Mouse (Mus musculus) liver, embryonic 14.5 days (tissue): ENCODE data around the gene Acot7. TPM values are rescaled to one million over a fixed set of nuclear protein-coding genes. Genes with fewer than 3 reads are reported as not detected.

ENCODE experiments used
- ATAC-seq: fragments of 200-750 bp; cut with Nextera tagmentation; 2 replicates; pipeline ENCODE4 v1.8.0; 2017; ENCODE audit warnings: moderate number of reproducible peaks, mild to moderate bottlenecking, moderate library complexity; ENCODE audit not compliant: insufficient read depth
- DNase-seq, 3 experiments: peaks; one replicate each; pipeline ENCODE4 v3.0.0-alpha.2; 2012 to 2013; ENCODE audit warnings: low read depth in 3 of 3, low spot score in 3 of 3
- H3K27ac ChIP-seq: fragments of 300-500 bp; sonication (generic); 2 replicates; pipeline ENCODE4 v1.5.1; 2014; ENCODE audit warnings: moderate library complexity, mild to moderate bottlenecking, control low read depth, inconsistent platforms
- H3K27me3 ChIP-seq: fragments of 300-500 bp; sonication (generic); 2 replicates; pipeline ENCODE4 v1.6.1; 2014; ENCODE audit warnings: mild to moderate bottlenecking, low read length, moderate library complexity; ENCODE audit not compliant: control insufficient read depth, insufficient read depth
- H3K36me3 ChIP-seq: fragments of 300-500 bp; sonication (generic); replicated peaks from 2 replicates; pipeline ENCODE4 v1.6.1; 2014; ENCODE audit warnings: low read depth; ENCODE audit not compliant: control insufficient read depth, insufficient read depth
- H3K4me1 ChIP-seq, 2 experiments: fragments of 200-500 bp in 1 of 2; fragments of 300-500 bp in 1 of 2; sonication (generic) in 1 of 2; replicated peaks; 2 replicates each; pipeline ENCODE4 v1.6.1; 2012 to 2014; ENCODE audit warnings: antibody characterized with exemption in 1 of 2, inconsistent platforms in 1 of 2, low read length in 1 of 2; ENCODE audit not compliant: control insufficient read depth in 2 of 2, insufficient read depth in 2 of 2
- H3K4me2 ChIP-seq: fragments of 300-500 bp; sonication (generic); 2 replicates; pipeline ENCODE4 v1.6.1; 2014; ENCODE audit warnings: low read depth, mild to moderate bottlenecking, control low read depth, moderate library complexity
- H3K4me3 ChIP-seq, 2 experiments: fragments of 200-500 bp in 1 of 2; fragments of 300-500 bp in 1 of 2; sonication (generic) in 1 of 2; 2 replicates each; pipeline ENCODE4 v1.5.1; 2012 to 2014; ENCODE audit warnings: low read depth in 2 of 2, low read length in 2 of 2, mild to moderate bottlenecking in 2 of 2, control low read depth in 1 of 2, inconsistent platforms in 1 of 2, moderate library complexity in 1 of 2; ENCODE audit not compliant: insufficient read depth in 1 of 2
- H3K9ac ChIP-seq: fragments of 300-500 bp; sonication (generic); replicated peaks from 2 replicates; pipeline ENCODE4 v1.6.1; 2014; ENCODE audit warnings: mild to moderate bottlenecking, control low read depth, moderate library complexity
- H3K9me3 ChIP-seq: fragments of 300-500 bp; sonication (generic); 2 replicates; pipeline ENCODE4 v1.6.1; 2016; ENCODE audit warnings: low read length, mixed read lengths; ENCODE audit not compliant: control insufficient read depth
- CTCF ChIP-seq: IDR thresholded peaks from 2 replicates; pipeline ENCODE4 v1.5.1; 2016; ENCODE audit warnings: antibody characterized with exemption, low read depth, control low read depth
- EP300 ChIP-seq: IDR thresholded peaks from 2 replicates; pipeline ENCODE4 v1.6.1; 2016; ENCODE audit warnings: antibody characterized with exemption, low read depth
- WGBS: fragments of 180-500 bp; shearing (Covaris S2); extraction: QIAGEN DNeasy Blood & Tissue Kit; methylation state at CpG from one replicate; pipeline ENCODE4 v1.1.7; 2014; ENCODE audit not compliant: insufficient replicate concordance; 5-methylcytosine and 5-hydroxymethylcytosine counted together
- polyA plus RNA-seq, 2 experiments: library from polyadenylated mRNA; depleted of rRNA in 1 of 2; stranded (reverse) in 1 of 2; unstranded in 1 of 2; fragments of >200 nt; fragmentation: Nextera tagmentation in 1 of 2; extraction: Ambion mirVana in 1 of 2; gene quantifications; 2 replicates each; pipeline versions ENCODE4 v1.2.1 to v1.2.3; 2012 to 2014

Gene Acot7
- polyA plus RNA-seq, 2 experiments: 12.5 to 13.0 TPM

GRCm38 (mm10) chr4:152290991-152291390 is 113.1 kb downstream of the Acot7 start:
- H3K27ac ChIP-seq: no peak overlapping the region
- no peak for DNase-seq
- no peak overlapping the region for H3K9ac ChIP-seq
- peaks cover 60% of the 10 kb centered on the region for H3K27me3 ChIP-seq
- peaks cover 7 to 9% of the 10 kb centered on the region in 2 experiments for H3K4me1 ChIP-seq
- 19% methylated on average over 11 of the region's 11 CpGs for WGBS
- H3K4me3 ChIP-seq: no peak overlapping the region
- no peak overlapping the region for H3K4me2 ChIP-seq
- no peak for TF ChIP-seq EP300
- no peak for TF ChIP-seq CTCF
- H3K36me3 ChIP-seq: no peaks in the 10 kb centered on the region
- ATAC-seq: no peak
- no peaks in the 10 kb centered on the region for H3K9me3 ChIP-seq

- Histone ChIP-seq H3K4me2 (no peak within 1 kb of the TSS), H3K9ac (no peak within 1 kb of the TSS), H3K27me3 (peaks cover 55% of the 10 kb centered on the region), H3K4me3 (no peak within 1 kb of the TSS), H3K27ac (no peak within 1 kb of the TSS), H3K36me3 (no peaks in the 10 kb centered on the region), H3K9me3 (no peaks in the 10 kb centered on the region), H3K4me1 (peaks cover 7 to 12% of the 10 kb centered on the region in 2 experiments)
- TF ChIP-seq EP300 (no peak), CTCF (no peak)
- no peak for ATAC-seq
- 29% methylated on average over 6 of the region's 6 CpGs for WGBS
- no peak for DNase-seq
Measured at GRCm38 (mm10) chr4:152291562-152291961, 113.6 kb downstream of the Acot7 start, which contains the start of gene Hes3. Hes3 (minus strand) TSS chr4:152291662.

- no peak for TF ChIP-seq EP300
- TF ChIP-seq CTCF: no peak
- 45% methylated on average over 12 of the region's 12 CpGs for WGBS
- H3K9ac ChIP-seq: no peak overlapping the region
- H3K4me2 ChIP-seq: no peak overlapping the region
- no peak overlapping the region for H3K27ac ChIP-seq
- H3K9me3 ChIP-seq: no peaks in the 10 kb centered on the region
- H3K4me1 ChIP-seq: peaks cover 7 to 12% of the 10 kb centered on the region in 2 experiments
- peaks cover 48% of the 10 kb centered on the region for H3K27me3 ChIP-seq
- no peak overlapping the region for H3K4me3 ChIP-seq
- no peaks in the 10 kb centered on the region for H3K36me3 ChIP-seq
- ATAC-seq (no peak), DNase-seq (no peak)
Measured at GRCm38 (mm10) chr4:152292102-152292765, 114.3 kb downstream of the Acot7 start.

GRCm38 (mm10) chr4:152294188-152294929 is 116.4 kb downstream of the Acot7 start:
- DNase-seq: no peak
- Histone ChIP-seq H3K36me3 (0 out of 2 replicates have a peak, but pooled peaks cover under 1% of the 10 kb centered on the region), H3K27me3 (peaks cover 34% of the 10 kb centered on the region), H3K4me1 (peaks cover 16 to 20% of the 10 kb centered on the region in 2 experiments), H3K4me3 (no peak overlapping the region), H3K4me2 (no peak overlapping the region), H3K9ac (no peak overlapping the region), H3K27ac (no peak overlapping the region), H3K9me3 (no peaks in the 10 kb centered on the region)
- 38% methylated on average over 10 of the region's 10 CpGs for WGBS
- ATAC-seq: no peak
- TF ChIP-seq EP300: no peak
- TF ChIP-seq CTCF: peak; percentile 33

- 0% methylated on average over 4 of the region's 4 CpGs for WGBS
- H3K9ac ChIP-seq: peak overlapping the region; percentile 24; the same call in 1 of the 2 replicates
- peak overlapping the region; percentile 76 for H3K4me2 ChIP-seq
Measured at GRCm38 (mm10) chr4:152295916-152296315, 118.0 kb downstream of the Acot7 start.

More at GRCm38 (mm10) chr4:152295916-152296315, 118.0 kb downstream of the Acot7 start:
- Histone ChIP-seq H3K27me3 (peaks cover 20% of the 10 kb centered on the region), H3K4me1 (peaks cover 16 to 20% of the 10 kb centered on the region in 2 experiments), H3K36me3 (peaks cover 9% of the 10 kb centered on the region; the same call in 1 of the 2 replicates), H3K27ac (peak overlapping the region; percentile 28; the same call in 1 of the 2 replicates), H3K4me3 (peak overlapping the region; percentile 8 to 15; a peak in 2 of 4 replicates), H3K9me3 (no peaks in the 10 kb centered on the region)
- ATAC-seq: no peak
- no peak for TF ChIP-seq CTCF
- TF ChIP-seq EP300: no peak
- peak; percentile 31 to 54 (median 35) for DNase-seq
